Mouse (Mus musculus) embryonic fibroblast, embryonic 13.5 days (primary cell): ENCODE measurements at regions not wholly inside any gene's neighbourhood (a gene's known extent, or its start where the extent isn't known, plus 50 kb on each side); places are given as distances from the start of the nearest gene placed in this dataset.

Experiments
- H3K27ac ChIP-seq: 2 replicates; pipeline ENCODE4 v1.5.1; 2012; ENCODE audit warnings: low read length, control low read depth, inconsistent platforms; ENCODE audit not compliant: insufficient read depth
- H3K4me1 ChIP-seq: 2 replicates; pipeline ENCODE4 v1.6.1; 2011; ENCODE audit warnings: low read length; ENCODE audit not compliant: control insufficient read depth, insufficient read depth
- H3K4me3 ChIP-seq: 2 replicates; pipeline ENCODE4 v1.5.1; 2011; ENCODE audit warnings: mild to moderate bottlenecking, control low read depth, low read length; ENCODE audit not compliant: insufficient read depth
- CTCF ChIP-seq: IDR thresholded peaks from 2 replicates; pipeline ENCODE4 v1.5.1; 2011; ENCODE audit warnings: mild to moderate bottlenecking, control low read depth, low read length, moderate library complexity, borderline replicate concordance; ENCODE audit not compliant: insufficient read depth
- POLR2A ChIP-seq: IDR thresholded peaks from 2 replicates; pipeline ENCODE4 v1.6.1; 2011; ENCODE audit warnings: low read depth, mild to moderate bottlenecking, control low read depth, low read length, moderate library complexity

DNA sequence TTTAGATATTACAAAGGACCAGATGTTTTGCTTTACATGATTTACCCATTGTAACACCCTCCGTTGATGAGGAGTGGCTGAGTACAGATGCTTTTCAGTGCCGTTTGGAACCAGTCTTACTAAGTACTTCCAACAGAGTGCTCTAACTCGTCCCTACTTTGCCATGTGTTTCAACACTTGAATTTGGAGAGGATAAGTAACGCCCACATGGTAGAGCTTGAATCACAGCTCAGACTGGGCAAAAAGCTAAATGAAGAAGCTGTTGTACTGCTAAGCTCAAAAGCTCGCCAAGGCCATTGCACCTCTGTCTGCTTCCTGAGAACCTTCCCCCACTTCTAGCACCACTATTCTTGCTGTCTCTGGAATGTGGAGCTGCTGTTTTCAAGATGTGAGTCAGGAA lies 471.1 kb downstream of the Nfib start:
- no peak for TF ChIP-seq CTCF
- no peak for TF ChIP-seq POLR2A
- H3K4me3 ChIP-seq = no peak overlapping the region
- H3K4me1 ChIP-seq = no peaks in the 10 kb centered on the region
- no peak overlapping the region for H3K27ac ChIP-seq

DNA sequence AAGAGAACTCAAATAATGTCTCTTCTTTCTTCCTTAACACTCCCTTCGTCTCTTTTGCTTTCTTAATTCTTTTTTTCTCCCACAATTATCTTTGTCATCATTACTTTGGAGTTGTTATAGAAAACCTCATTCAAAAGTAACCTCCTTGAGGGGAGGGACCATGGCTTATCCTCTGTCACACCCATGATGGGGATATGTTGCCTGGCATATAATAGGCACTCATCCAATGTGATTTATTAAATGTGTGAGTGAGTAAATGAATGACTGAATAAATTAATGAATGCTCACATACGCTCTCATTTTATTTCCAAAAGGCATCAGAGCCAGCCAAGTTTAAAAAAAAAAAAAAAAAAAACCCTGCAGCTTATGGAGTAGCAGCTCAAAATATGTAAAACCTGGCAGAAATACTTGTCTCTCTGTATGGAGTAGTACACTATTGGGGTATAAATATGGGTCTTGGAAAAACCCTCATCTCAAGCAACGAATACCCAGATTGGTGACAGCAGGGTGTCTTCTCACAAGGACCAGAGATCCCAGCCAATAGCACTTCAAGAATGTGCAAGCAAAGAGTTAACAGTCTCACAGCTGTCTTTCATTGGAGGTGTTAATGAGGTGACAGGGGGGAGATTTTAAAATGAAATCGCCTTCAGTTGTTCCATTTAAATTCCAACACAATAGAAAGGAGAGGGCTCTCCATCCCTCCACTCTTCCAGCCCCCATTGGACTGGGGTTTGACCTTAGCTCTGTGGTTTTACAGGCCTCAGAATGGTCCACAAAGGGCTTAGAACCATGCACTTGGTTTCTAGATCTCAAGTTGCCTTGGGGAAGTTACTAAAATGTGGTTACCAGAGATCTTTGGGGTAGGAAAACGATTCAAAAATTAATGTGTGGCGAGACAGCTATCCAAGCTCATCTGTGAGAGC lies 479.1 kb downstream of the Nfib start:
- Histone ChIP-seq H3K27ac (no peak overlapping the region), H3K4me3 (no peak overlapping the region), H3K4me1 (no peaks in the 10 kb centered on the region)
- no peak for TF ChIP-seq CTCF
- TF ChIP-seq POLR2A = no peak

DNA sequence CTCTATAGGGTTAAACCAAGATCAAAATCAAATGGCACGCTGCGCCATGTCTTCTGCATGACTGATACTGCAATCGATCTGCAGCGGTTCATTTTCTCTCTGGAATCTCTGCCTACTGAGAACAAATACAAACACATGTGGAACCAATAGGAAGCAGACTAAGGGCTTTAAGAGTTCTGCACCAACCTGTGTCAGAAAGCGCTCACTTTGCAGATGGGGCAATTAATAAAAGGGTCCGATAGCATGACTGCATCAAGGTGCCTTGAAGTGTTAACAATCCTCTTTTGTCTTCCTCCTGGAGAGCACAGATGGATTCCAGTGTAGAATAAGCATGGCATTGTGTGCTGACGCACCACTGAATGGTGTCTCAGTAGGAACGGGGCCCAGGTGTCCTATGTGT lies 484.8 kb downstream of the Nfib start:
- no peaks in the 10 kb centered on the region for H3K4me1 ChIP-seq
- no peak overlapping the region for H3K4me3 ChIP-seq
- TF ChIP-seq CTCF = no peak
- TF ChIP-seq POLR2A = no peak
- no peak overlapping the region for H3K27ac ChIP-seq

DNA sequence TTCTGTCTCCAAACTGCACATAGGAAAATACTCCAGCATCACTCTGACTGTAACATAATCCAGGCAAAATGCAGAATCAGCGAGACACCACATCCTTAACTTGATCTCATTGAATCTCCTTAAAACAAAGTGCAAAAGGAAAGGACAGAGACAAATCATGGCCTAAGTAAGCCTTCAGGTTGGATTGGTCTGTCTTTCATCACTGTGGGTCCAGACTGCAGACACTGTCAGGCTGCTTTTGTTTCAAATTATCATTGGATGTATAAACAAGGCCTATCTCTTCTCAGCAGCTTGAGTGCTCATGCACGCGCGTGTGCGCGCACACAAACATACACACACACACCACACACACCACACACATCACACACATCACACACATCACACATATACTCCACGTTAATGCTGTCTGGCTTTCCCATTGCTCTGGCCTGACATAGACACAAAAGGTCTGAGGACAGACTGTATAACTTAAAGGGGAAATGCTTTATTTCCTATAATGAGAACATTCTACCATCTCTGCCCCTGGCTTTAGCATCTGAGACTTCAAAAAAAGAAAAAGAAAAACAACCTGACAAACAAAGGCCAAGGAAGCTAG lies 485.3 kb downstream of the Nfib start:
- H3K27ac ChIP-seq = no peak overlapping the region
- H3K4me3 ChIP-seq = no peak overlapping the region
- H3K4me1 ChIP-seq = no peaks in the 10 kb centered on the region
- TF ChIP-seq CTCF (no peak), POLR2A (no peak)

DNA sequence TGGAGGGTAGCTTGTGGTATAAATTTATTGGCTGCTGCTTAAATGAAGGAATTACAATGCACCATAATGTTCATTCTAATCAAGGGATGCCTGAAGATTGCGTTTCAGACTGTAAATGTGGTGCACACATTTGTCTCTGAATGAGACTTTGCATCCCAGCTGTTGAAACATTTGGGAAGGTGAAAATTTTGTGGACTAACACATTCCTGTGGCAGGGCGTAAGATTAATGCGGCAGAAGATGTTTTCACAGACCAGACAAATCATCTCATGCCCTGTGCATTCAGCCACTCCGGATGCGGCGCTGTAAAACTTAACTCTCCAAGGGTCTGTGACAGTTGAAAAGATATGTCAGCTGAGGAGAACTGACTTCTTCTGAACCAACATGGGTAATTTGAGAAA lies 486.9 kb downstream of the Nfib start:
- Histone ChIP-seq H3K27ac (no peak overlapping the region), H3K4me1 (no peaks in the 10 kb centered on the region), H3K4me3 (no peak overlapping the region)
- TF ChIP-seq CTCF (no peak), POLR2A (no peak)

DNA sequence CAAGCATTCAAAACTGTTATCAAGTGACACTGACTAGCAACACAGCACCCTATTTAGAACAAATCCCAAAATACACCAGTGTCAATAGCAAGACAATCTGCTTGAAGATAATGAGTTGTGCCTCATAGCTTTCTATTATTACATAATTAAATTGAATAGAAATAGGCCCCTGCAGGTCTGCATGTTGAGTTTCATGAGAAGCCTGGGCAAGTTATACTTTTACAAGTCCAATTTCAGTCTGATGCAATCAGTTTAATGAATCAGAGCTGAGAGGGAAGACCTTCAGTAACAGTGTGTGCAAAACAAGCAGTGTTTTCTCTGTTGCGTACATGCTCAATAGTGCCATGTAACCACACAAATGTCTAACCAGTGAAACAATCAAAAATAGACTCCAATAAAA lies 498.5 kb downstream of the Nfib start:
- no peaks in the 10 kb centered on the region for H3K4me1 ChIP-seq
- H3K27ac ChIP-seq = no peak overlapping the region
- H3K4me3 ChIP-seq = no peak overlapping the region
- TF ChIP-seq CTCF (no peak), POLR2A (no peak)

DNA sequence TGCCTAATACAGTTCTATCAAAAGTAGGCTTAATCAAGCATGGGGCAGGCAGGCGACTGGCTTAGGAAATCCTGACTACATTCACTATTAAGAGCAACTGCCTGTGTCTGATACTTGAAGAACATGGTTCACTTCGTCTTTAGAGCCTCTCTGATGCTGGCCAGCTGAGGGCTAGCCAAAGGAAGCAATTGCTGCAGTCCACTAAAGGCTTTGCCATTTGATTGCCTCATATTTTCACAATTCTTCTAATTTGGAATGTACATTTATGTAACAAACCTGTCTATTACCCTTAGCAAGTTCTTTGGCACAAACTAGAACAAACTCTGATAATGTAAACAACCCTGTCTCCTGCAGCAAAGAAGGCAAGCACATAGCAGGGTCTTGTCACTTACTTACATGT lies 505.2 kb downstream of the Nfib start:
- H3K4me1 ChIP-seq = peaks cover 7% of the 10 kb centered on the region
- H3K4me3 ChIP-seq = no peak overlapping the region
- no peak overlapping the region for H3K27ac ChIP-seq
- no peak for TF ChIP-seq POLR2A
- TF ChIP-seq CTCF = no peak

DNA sequence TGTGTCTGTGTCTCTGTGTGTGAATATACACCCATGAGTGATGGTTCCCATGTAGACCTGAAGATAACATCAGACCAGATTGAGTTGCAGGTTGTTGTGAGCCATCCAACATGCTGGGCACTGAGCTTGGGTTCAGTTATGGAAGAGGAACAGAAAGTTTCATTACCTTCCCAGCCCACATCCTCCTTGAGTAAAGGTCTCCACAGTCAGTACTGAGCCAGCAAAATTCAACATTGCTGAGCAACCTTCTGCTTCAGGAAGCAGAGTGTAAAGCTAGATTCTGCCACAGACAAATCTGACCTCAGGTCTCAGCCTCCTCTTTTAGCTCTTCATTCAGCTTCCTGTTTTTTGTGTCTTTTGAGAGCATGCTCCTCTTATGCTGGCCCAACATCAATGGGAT lies 506.4 kb downstream of the Nfib start:
- no peak for TF ChIP-seq POLR2A
- TF ChIP-seq CTCF = no peak
- Histone ChIP-seq H3K4me1 (peaks cover 9% of the 10 kb centered on the region), H3K4me3 (no peak overlapping the region)

DNA sequence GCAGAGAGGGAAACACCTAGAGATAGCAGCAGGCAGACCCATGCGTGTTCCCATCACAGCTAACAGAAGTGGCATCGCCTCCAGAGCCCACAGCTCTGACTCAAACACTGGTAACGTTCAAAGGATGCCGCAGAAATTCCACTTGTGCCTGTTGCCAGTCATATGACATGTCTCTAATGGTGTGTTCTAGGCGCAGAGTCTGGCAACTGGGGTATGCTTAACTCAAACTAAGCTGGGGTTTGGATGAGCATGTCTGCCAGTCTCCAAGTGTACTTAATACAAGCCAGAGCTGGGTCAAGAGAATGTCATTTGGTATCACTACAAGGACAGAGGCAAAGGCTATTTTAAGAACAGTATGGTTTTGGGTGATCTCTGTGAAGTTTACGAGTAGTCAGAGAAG lies 507.9 kb downstream of the Nfib start:
- TF ChIP-seq CTCF = no peak
- no peak for TF ChIP-seq POLR2A
- Histone ChIP-seq H3K27ac (no peak overlapping the region), H3K4me1 (peaks cover 9% of the 10 kb centered on the region), H3K4me3 (no peak overlapping the region)

More for the DNA sequence above, 506.4 kb downstream of the Nfib start:
- H3K27ac ChIP-seq = no peak overlapping the region

DNA sequence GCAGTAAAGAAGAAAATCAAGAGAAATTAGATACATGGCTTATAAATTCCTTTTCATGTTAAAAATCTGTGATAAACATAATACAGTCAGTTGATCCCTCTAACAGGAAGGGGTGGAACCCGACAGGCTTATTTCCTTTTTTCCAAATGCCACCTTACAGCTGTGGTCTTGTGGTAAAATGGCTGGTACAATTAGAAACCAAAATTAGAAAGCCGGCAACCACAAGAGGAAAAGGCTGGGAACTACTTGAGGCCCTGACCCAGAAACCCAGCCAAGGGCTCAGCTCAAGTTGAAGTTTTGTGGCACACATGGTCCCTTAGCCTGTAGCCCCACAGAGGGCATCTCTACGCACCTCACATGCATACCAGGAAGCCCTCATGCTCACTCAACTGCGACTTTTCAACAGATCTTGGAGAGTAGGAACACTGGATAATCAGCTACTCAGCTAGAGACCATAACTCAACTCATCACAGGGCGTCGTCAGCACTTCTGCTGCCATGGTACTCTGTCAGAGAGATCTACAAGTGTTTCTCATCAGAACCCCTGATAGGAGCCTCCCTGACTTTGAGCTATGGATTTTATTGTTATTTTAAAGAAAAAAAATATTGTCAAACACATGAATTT lies 509.4 kb downstream of the Nfib start:
- TF ChIP-seq CTCF (no peak), POLR2A (no peak)
- Histone ChIP-seq H3K4me1 (peaks cover 9% of the 10 kb centered on the region), H3K27ac (peak overlapping the region; percentile 10; the same call in 1 of the 2 replicates), H3K4me3 (no peak overlapping the region)
